Mouse (Mus musculus): ENCODE measurements at regions not wholly inside any gene's neighbourhood (a gene's known extent, or its start where the extent isn't known, plus 50 kb on each side); places are given as distances from the start of the nearest gene placed in this dataset.

DNA sequence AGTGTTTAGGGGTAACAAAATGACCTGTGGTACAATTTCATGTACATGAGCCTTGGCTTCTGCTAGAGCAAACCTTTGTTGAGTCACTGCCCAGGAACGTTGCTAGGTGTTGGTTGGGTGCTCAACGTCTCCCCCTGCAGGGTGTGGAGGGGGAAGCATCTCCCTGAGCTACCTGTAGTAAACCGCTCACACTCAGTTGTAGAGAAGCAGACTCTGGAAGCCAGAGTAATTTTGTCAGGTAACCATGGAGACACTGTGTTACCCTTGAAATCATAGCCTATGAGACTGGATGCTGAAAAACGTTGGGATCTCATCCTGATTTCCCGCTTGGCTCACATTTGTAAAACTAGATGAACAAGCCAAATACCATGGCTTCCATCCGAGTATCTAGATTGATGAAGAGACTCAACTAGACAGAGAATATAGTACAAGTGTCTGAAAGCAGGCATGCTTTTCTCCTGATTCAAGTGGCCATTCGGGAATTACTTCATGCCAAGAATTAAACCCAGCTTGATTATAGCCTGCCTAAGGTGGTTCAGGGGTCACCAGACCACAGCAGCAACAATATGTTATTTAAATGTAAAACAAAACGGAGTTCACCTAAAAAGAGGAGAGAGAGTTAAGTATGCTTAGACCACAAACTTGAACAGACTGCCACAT is 63.7 kb upstream of the Ctla4 start:
- DNase-seq (ENCODE audit: low spot score) = peak; percentile 75

DNA sequence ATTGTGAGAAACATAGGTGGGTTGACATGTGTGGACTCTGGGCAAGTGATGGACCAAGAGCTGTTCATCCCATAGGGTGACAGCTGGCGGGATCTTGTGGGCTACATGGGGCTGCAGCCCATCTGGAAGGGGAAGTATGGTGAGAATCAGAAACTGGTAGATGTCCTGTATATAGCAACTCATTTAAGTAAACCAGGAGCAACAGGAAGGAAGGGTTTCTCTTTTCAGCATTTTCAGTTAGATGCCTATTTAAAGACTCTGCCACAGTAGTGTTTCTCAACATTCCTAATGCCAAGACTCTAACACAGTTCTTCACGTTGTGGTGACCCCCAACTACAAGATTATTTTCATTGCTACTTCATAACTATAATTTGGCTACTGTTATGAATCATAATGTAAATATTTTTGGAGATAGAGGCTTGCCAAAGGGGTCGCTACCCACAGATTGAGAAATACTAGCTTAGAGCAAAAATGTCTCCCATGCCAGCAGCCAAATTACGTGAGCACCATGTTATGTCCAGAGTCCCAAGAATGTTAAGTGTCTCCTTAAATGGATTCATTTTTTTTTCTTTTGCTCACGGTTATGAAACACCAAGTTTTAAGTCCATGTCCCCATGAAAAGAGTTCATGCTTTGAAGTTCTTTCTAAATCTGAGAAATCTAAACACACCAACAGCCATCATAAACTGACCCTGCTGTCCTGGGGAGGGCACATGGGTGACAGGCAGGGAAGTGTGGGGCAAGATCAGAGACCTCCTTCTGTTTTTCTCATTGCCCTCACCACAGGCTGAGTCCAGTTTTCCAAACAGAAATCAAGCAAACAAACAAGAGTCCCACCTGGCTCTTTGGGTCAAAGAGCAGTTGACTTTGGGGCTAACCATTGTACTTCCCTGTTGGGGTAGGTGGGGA is 62.3 kb upstream of the Ctla4 start:
- DNase-seq (ENCODE audit: low spot score) = no peak

DNA sequence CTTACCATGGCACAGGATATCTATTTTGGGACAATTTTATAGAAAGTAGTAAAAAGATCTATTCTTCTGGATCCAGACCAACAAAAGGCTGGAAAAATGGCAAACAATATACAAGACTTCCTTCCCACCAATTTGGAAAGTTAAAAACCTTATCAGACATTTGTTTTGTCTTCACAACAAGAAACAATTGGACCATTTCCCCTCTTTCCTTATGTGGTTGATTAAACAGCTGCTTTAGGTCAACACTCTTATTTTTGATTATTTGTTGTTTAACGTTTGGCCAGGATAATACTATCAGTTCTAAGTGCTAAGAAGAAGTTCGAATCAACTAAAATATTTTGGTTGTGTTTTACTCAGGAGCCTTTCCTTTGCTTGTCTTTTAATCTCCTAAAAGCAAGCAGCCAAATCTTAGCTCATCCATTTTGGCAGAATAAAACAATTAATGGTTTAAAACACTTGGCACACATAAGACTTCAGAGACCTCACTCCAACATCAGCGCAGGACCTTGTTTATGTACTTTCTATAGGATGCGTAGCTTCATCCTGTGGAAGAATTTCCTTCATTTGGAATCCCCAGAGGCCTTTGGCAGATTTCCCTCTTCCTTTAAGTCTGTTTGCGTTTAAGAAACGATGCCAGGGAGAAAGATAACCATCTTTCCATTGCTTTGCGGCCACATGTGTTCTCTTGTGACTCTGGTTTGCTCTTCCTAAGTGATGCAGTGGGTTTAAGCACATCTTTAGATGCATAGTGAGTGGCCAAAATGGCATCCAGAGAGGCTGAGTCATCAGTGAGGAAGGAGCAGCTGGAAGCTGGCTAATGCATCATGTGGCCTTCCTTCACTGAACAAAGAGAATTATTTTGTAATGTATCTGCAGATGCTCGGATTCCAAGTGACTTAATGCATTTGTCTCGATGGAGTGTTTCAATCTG is 61.3 kb upstream of the Ctla4 start:
- DNase-seq (ENCODE audit: low spot score) = peak; percentile 56

DNA sequence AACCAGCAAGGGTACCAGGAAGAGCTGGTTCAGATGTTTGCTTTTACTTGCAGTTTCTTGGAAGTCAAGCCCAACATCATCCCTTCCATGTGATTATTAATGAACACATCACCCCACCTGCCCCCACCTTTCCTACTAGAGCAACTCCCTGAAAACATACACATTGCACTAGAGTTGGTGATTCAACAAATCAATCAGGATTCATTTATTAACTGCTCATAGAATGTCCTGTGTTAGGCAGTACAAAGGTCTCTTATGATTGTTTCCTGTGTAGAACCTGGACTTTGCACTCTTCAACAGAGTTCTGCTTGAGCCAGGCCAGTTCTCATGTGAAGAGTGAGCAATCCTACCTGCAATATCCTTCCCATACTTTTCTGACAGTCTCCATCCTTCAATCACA is 59.8 kb upstream of the Ctla4 start:
- DNase-seq (ENCODE audit: low spot score) = no peak

DNA sequence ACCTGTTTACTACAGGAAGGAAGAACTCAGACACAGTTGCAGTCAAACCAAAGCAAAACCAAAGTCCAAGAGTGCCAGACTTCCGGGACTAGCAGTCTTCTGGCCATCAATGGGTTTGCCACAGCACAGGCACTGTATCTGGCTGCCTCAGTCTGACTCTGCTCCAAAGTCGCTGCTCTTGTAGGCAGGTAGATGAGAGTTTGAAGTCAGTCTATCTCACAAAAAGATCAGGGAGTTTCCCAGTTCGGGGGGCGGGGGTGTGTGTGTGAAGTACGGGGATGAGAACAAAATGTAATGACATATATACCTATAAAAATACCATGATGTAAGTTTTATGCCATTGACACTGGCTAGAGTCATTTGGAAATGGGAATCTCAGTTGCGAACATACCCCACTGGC is 58.6 kb upstream of the Ctla4 start:
- DNase-seq (ENCODE audit: low spot score) = no peak

DNA sequence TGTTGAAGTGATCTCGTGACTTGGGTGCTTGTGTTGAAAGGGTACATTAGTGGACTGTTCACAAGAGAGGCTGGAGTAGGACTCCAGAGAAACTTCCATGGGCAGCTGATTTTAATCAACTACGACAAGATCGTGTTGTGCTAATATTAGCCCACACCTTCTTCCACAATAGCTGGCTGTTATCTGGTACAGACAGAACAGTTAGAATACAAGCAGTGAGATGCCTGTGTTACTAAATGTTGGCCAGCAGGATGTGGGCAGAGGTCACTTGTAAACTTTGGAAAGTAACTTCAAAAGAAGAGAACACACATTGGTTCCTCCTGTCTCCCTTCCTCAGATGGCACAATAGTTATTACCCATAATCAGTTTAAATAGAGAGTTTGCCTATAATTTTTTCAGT is 57.0 kb upstream of the Ctla4 start:
- no peak for DNase-seq (ENCODE audit: low spot score)

DNA sequence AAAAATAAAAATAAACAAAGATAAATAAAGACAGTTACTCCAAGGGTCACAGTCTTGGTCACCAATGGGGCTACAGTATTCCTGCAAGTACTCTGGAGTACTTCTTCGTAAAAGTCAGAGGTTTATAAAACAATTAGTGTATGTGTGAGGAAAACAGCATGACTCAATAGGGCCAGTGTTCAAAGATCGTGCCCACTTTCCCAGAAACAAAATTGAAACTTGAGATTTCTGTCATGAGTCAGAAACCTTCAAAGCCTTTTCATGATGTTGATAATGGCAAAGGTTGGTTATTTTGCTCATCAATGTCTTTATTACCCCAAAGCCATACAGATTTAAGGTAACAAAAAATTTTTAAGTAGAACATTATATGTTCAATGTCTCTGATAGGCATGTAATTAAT is 53.1 kb upstream of the Ctla4 start:
- DNase-seq (ENCODE audit: low spot score) = no peak
